Mouse (Mus musculus) limb, embryonic 11.5 days (tissue): Measurements from ENCODE around the gene Als2. TPM values are rescaled to one million over a fixed set of nuclear protein-coding genes. Genes with fewer than 3 reads are reported as not detected.

Experiments
- ATAC-seq: fragments of 200-750 bp; cut with Nextera tagmentation; 2 replicates; pipeline ENCODE4 v1.8.0; 2017; ENCODE audit warnings: low read depth; ENCODE audit not compliant: insufficient number of reproducible peaks, low FRiP score, low TSS enrichment
- DNase-seq: peaks from one replicate; pipeline ENCODE4 v3.0.0-alpha.2; 2015; ENCODE audit warnings: low spot score
- H3K27ac ChIP-seq: fragments of 300-500 bp; sonication (generic); replicated peaks from 2 replicates; pipeline ENCODE4 v1.5.1; 2014; ENCODE audit warnings: low read depth, mild to moderate bottlenecking, low read length
- H3K27me3 ChIP-seq: fragments of 300-500 bp; sonication (generic); 2 replicates; pipeline ENCODE4 v1.6.1; 2014; ENCODE audit warnings: mild to moderate bottlenecking, low read length, mixed read lengths; ENCODE audit not compliant: control insufficient read depth, insufficient read depth
- H3K36me3 ChIP-seq: fragments of 300-500 bp; sonication (generic); 2 replicates; pipeline ENCODE4 v1.6.1; 2014; ENCODE audit warnings: mild to moderate bottlenecking, low read length, moderate library complexity, mixed read lengths; ENCODE audit not compliant: control insufficient read depth, insufficient read depth
- H3K4me1 ChIP-seq: fragments of 300-500 bp; sonication (generic); 2 replicates; pipeline ENCODE4 v1.6.1; 2014; ENCODE audit warnings: low read length, mixed read lengths; ENCODE audit not compliant: control insufficient read depth, insufficient read depth
- H3K4me2 ChIP-seq: fragments of 300-500 bp; sonication (generic); 2 replicates; pipeline ENCODE4 v1.6.1; 2014; ENCODE audit warnings: low read depth, mild to moderate bottlenecking, moderate library complexity; ENCODE audit not compliant: severe bottlenecking
- H3K4me3 ChIP-seq: fragments of 300-500 bp; sonication (generic); 2 replicates; pipeline ENCODE4 v1.5.1; 2014; ENCODE audit warnings: low read depth, low read length
- H3K9ac ChIP-seq: fragments of 300-500 bp; sonication (generic); 2 replicates; pipeline ENCODE4 v1.6.1; 2014; ENCODE audit warnings: mild to moderate bottlenecking, low read length
- H3K9me3 ChIP-seq: fragments of 300-500 bp; sonication (generic); 2 replicates; pipeline ENCODE4 v1.6.1; 2016; ENCODE audit warnings: low read length; ENCODE audit not compliant: control insufficient read depth
- WGBS: fragments of 180-500 bp; shearing (Covaris S2); extraction: QIAGEN DNeasy Blood & Tissue Kit; methylation state at CpG from one replicate; pipeline ENCODE4 v1.1.7; 2014; 5-methylcytosine and 5-hydroxymethylcytosine counted together
- polyA plus RNA-seq: library from polyadenylated mRNA; unstranded; fragments of >200 nt; fragmentation: Nextera tagmentation; extraction: Ambion mirVana; gene quantifications from 2 replicates; pipeline ENCODE4 v1.2.1, GENCODE M21; 2014

Als2 gene
- polyA plus RNA-seq, 1 experiment from 2014 or later = 12.0 TPM

GRCm38 (mm10) chr1:59182373-59182772 is 54.7 kb downstream of the Als2 start:
- DNase-seq = no peak
- no peaks in the 10 kb centered on the region for H3K36me3 ChIP-seq
- no peak overlapping the region for H3K27ac ChIP-seq
- no peak for ATAC-seq
- H3K4me2 ChIP-seq = no peak overlapping the region
- no peaks in the 10 kb centered on the region for H3K4me1 ChIP-seq
- no peaks in the 10 kb centered on the region for H3K9me3 ChIP-seq
- 84% methylated on average over 2 of the region's 2 CpGs for whole genome bisulfite sequencing
- no peak overlapping the region for H3K9ac ChIP-seq
- H3K4me3 ChIP-seq = no peak overlapping the region
- H3K27me3 ChIP-seq = no peaks in the 10 kb centered on the region

DNA sequence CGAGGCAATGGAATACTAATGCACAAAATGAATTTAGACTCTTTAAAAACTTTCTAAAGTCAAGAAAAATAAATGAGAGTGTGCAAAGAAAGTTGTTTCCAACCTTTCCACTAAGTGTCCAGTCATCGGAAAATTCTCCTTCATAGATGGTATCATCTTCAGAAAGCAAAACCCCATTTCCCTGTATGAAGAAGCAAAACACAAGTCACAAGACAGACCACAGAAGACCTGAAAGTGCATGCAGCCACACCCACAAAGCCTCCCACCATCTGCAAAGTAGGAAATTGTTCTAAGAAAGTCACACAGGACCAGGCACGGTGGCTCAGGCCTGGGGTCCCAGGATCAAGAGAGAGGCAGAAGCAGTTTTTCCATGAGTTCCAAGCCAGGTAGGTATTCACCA is 57.0 kb downstream of the Als2 start:
- Histone ChIP-seq H3K4me1 (no peaks in the 10 kb centered on the region), H3K36me3 (no peaks in the 10 kb centered on the region), H3K27me3 (no peaks in the 10 kb centered on the region), H3K9me3 (no peaks in the 10 kb centered on the region), H3K9ac (no peak overlapping the region), H3K4me2 (no peak overlapping the region), H3K4me3 (no peak overlapping the region), H3K27ac (no peak overlapping the region)
- WGBS = 94% methylated on average over 3 of the region's 3 CpGs
- ATAC-seq (no peak), DNase-seq (no peak)

GRCm38 (mm10) chr1:59178401-59178800 is 58.6 kb downstream of the Als2 start:
- Histone ChIP-seq H3K27me3 (no peaks in the 10 kb centered on the region), H3K4me1 (no peaks in the 10 kb centered on the region), H3K9me3 (no peaks in the 10 kb centered on the region), H3K36me3 (no peaks in the 10 kb centered on the region), H3K9ac (no peak overlapping the region), H3K27ac (no peak overlapping the region), H3K4me3 (no peak overlapping the region), H3K4me2 (no peak overlapping the region)
- 91% methylated on average over 10 of the region's 10 CpGs for WGBS
- ATAC-seq (no peak), DNase-seq (no peak)

DNA sequence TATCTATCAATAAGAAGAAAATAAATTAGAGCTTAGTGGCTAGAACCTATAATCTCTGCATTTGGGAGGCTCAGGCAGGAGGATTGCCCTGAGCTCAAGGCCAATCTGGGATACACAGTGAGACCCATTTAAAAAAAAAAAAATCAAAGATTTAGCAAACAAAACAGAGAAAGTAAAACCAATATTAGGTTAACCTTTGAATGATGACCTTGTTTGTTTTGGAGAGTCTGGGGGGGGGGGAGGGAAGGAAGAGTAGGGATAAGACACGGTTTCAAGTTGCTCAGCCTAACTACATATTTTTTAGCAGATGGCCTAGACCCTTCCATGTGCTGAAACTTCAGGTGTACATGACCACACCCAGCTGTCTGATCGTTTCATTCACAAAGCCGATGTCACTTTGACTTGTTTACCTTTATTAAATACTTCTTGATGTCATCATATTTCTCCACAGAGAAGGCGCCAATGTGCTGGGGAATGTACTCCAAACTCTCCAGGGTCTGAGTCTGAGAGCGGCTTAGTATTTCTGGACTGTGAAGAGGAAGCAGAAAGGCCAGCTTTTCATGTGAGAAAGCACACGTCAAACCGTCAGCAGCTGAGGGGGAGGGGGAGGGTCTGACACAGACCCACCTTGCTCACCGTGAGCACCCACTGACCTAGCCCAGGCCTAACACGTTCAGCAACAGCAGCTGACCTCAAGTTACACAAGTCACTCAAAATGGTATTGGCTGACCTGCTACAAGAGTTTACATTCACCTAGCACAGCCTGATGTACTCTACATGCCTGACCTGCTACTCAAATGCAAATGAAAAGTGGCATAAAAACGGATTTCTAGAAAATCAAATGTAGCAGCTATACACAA is 62.3 kb downstream of the Als2 start:
- no peak overlapping the region for H3K4me2 ChIP-seq
- no peak overlapping the region for H3K27ac ChIP-seq
- H3K9ac ChIP-seq = no peak overlapping the region
- no peak overlapping the region for H3K4me3 ChIP-seq
- H3K36me3 ChIP-seq = no peaks in the 10 kb centered on the region
- ATAC-seq (no peak), DNase-seq (no peak)
- 81% methylated on average over 10 of the region's 10 CpGs for WGBS
- no peaks in the 10 kb centered on the region for H3K27me3 ChIP-seq
- no peaks in the 10 kb centered on the region for H3K9me3 ChIP-seq
- H3K4me1 ChIP-seq = no peaks in the 10 kb centered on the region

DNA sequence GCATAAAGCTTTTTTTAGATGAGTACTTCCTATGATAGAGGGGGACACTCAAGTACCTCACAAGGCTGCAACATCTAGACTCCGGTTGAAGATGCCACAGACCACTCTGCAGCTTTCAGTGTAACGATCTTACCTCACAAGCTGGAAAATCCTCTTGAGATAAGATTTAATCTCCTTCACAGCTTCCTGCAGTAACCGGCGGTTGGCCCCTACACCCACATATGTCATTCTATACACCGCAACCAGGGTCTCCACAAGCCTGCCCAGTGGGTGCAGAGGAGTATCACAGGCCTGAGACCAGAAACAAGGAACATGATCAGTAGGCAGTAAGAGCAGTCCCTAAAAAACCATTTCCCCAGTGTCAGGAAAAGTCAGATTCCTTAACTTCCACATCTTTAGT is 64.0 kb downstream of the Als2 start:
- no peak overlapping the region for H3K4me2 ChIP-seq
- DNase-seq = no peak
- no peaks in the 10 kb centered on the region for H3K36me3 ChIP-seq
- H3K4me3 ChIP-seq = no peak overlapping the region
- 87% methylated on average over 5 of the region's 5 CpGs for WGBS
- H3K27ac ChIP-seq = no peak overlapping the region
- H3K9ac ChIP-seq = no peak overlapping the region
- no peaks in the 10 kb centered on the region for H3K9me3 ChIP-seq
- no peak for ATAC-seq
- no peaks in the 10 kb centered on the region for H3K27me3 ChIP-seq
- H3K4me1 ChIP-seq = no peaks in the 10 kb centered on the region

DNA sequence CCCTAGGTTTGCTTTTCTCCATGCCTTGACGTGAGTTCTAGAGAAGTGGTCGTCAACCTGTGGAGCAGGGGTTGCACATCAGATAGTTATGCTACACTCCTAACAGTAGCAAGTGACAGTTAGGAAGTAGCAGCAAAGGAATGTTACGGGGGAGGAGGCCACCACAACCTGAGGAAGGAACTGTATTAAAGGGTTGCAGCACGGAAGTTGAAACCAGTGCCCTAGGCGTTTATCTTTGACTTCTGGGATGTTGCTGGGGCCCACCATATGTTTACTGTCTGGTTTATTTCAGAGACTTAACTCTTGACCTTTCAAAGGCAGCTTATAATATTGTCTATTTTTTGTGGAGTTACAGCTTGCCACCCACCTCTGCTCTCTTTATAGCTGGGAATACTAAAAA is 65.2 kb downstream of the Als2 start:
- H3K9me3 ChIP-seq = no peaks in the 10 kb centered on the region
- no peaks in the 10 kb centered on the region for H3K36me3 ChIP-seq
- DNase-seq (no peak), ATAC-seq (no peak)
- H3K4me3 ChIP-seq = no peak overlapping the region
- no peak overlapping the region for H3K4me2 ChIP-seq
- H3K27ac ChIP-seq = no peak overlapping the region
- no peaks in the 10 kb centered on the region for H3K4me1 ChIP-seq
- H3K27me3 ChIP-seq = no peaks in the 10 kb centered on the region
- H3K9ac ChIP-seq = no peak overlapping the region
- 60% methylated on average over 5 of the region's 5 CpGs for WGBS

GRCm38 (mm10) chr1:59170290-59170689 is 66.7 kb downstream of the Als2 start:
- H3K27ac ChIP-seq = no peak overlapping the region
- no peak for DNase-seq
- H3K9ac ChIP-seq = no peak overlapping the region
- no peak for ATAC-seq
- no peaks in the 10 kb centered on the region for H3K9me3 ChIP-seq
- 0 out of 2 replicates have a peak, but pooled peaks cover 7% of the 10 kb centered on the region for H3K36me3 ChIP-seq
- H3K4me2 ChIP-seq = no peak overlapping the region
- 87% methylated on average over 8 of the region's 8 CpGs for WGBS
- H3K4me3 ChIP-seq = no peak overlapping the region
- H3K27me3 ChIP-seq = no peaks in the 10 kb centered on the region
- H3K4me1 ChIP-seq = no peaks in the 10 kb centered on the region

- Histone ChIP-seq H3K4me1 (no peaks in the 10 kb centered on the region), H3K36me3 (0 out of 2 replicates have a peak, but pooled peaks cover 7% of the 10 kb centered on the region), H3K27ac (no peak overlapping the region), H3K4me2 (no peak overlapping the region), H3K9me3 (no peaks in the 10 kb centered on the region), H3K27me3 (no peaks in the 10 kb centered on the region), H3K4me3 (no peak overlapping the region), H3K9ac (no peak overlapping the region)
- no peak for ATAC-seq
- DNase-seq = no peak
- WGBS = 90% methylated on average over 6 of the region's 6 CpGs
These were observed 67.4 kb downstream of the Als2 start for GRCm38 (mm10) chr1:59169586-59169985.

DNA sequence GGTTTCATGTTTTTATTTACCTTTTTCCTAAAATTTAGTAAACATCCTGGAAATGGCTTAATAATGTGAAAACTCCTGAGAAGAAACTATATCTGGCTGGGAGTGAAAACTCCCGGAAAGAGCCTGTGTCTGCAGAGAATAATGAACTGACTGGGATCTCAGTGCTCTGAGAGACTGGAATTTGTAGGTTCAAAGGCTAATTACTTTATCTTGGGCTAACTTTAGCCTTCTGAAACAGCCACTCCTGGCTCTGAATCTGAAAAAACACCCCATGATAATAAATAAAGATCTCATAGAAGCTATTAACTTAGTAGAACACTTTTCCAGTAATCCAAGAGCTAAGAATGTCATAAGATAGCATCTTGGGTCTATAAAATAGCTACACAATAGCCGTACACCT is 68.5 kb downstream of the Als2 start:
- no peak overlapping the region for H3K4me3 ChIP-seq
- no peaks in the 10 kb centered on the region for H3K4me1 ChIP-seq
- no peaks in the 10 kb centered on the region for H3K9me3 ChIP-seq
- no peaks in the 10 kb centered on the region for H3K27me3 ChIP-seq
- no peak for DNase-seq
- 77% methylated on average over 2 of the region's 2 CpGs for WGBS
- 0 out of 2 replicates have a peak, but pooled peaks cover 7% of the 10 kb centered on the region for H3K36me3 ChIP-seq
- H3K27ac ChIP-seq = no peak overlapping the region
- no peak overlapping the region for H3K9ac ChIP-seq
- ATAC-seq = no peak
- H3K4me2 ChIP-seq = no peak overlapping the region
